Mouse (Mus musculus) brain, embryonic 14.5 days (tissue): ENCODE results near the gene Ankrd39.

Experiments used
- CTCF ChIP-seq: fragments of 200-500 bp; IDR thresholded peaks from 2 replicates; pipeline ENCODE4 v1.5.1; 2012; ENCODE audit warnings: inconsistent platforms, mild to moderate bottlenecking, moderate library complexity, borderline replicate concordance; ENCODE audit not compliant: insufficient read depth, insufficient read length; ENCODE audit errors: extremely low read depth
- POLR2A ChIP-seq: fragments of 200-500 bp; IDR thresholded peaks from 2 replicates; pipeline ENCODE4 v1.6.1; 2012; ENCODE audit warnings: mild to moderate bottlenecking, inconsistent platforms, borderline replicate concordance; ENCODE audit not compliant: poor library complexity, insufficient read depth, insufficient read length, severe bottlenecking; ENCODE audit errors: extremely low read depth

GRCm38 (mm10) chr1:36548771-36549170 is 1.5 kb upstream of the Ankrd39 start:
- TF ChIP-seq CTCF: no peak
- no peak for TF ChIP-seq POLR2A
